Comparison of ENCODE assay signal across 22 mouse cellular contexts in genomic region chr14:59447981-59448380, GRCm38 (mm10). TPM values are rescaled to one million over a fixed set of nuclear protein-coding genes. Genes with fewer than 3 reads are reported as not detected.
DNase-seq lines count a peak whose midpoint lies in the region; ATAC-seq and TF ChIP-seq lines count a peak whose summit lies in the region.
"Had no signal": no experiment of that assay in that cellular context is flagged by ENCODE, and none has a peak within 500 bp of the region (broad histone marks: within the 10 kb centered on the region; RNA-seq: fewer than 3 reads in every experiment).

No protein-coding gene starts in this region.

- no peak for TF ChIP-seq EP300 in heart, postnatal 0 days (IDR thresholded peaks at IDR 0.05; ENCODE audit: low read depth)

- H3K9me3 ChIP-seq in heart, postnatal 0 days (replicated peaks; ENCODE audit: control insufficient read depth, low read length), result no peaks in the 10 kb centered on the region; the same call in 1 of the 2 replicates
- H3K9me3 ChIP-seq: forebrain, embryonic 15.5 days; midbrain, embryonic 10.5 days had no signal

- H3K27ac ChIP-seq in heart, postnatal 0 days (ENCODE audit: low read depth), result no peak overlapping the region
- H3K27ac ChIP-seq: forebrain, embryonic 15.5 days; hindbrain, embryonic 14.5 days; limb, embryonic 15.5 days; midbrain, embryonic 10.5 days had no signal

- H3K27me3 ChIP-seq in heart, postnatal 0 days (ENCODE audit: control insufficient read depth, insufficient read depth, low read length), result no peaks in the 10 kb centered on the region
- H3K27me3 ChIP-seq: CH12.LX; forebrain, embryonic 15.5 days; limb, embryonic 15.5 days had no signal

- H3K4me1 ChIP-seq in heart, postnatal 0 days (ENCODE audit: control insufficient read depth, insufficient read depth), result peaks cover 9% of the 10 kb centered on the region; the same call in 1 of the 2 replicates
- H3K4me1 ChIP-seq: forebrain, embryonic 15.5 days; limb, embryonic 15.5 days; midbrain, embryonic 10.5 days had no signal

- peak; percentile 41; the same call in 1 of the 2 replicates for ATAC-seq in heart, postnatal 0 days (ENCODE audit: insufficient read depth, low read depth)
- ATAC-seq: forebrain, embryonic 15.5 days had no signal

- no peak for TF ChIP-seq CTCF in heart, postnatal 0 days (IDR thresholded peaks at IDR 0.05; ENCODE audit: low read depth)

- DNase-seq in heart, postnatal 0 days (ENCODE audit: low spot score), result no peak
- no peak for DNase-seq in heart, adult 11 months
- DNase-seq in kidney, postnatal 10 days, result peak; percentile 29
- no peak for DNase-seq in kidney, postnatal 4 days
- peak; percentile 11 for DNase-seq in lung, postnatal 14 days
- no peak for DNase-seq in lung, postnatal 4 days
- no peak for DNase-seq in cerebellum, postnatal 14 days
- no peak for DNase-seq in spleen, postnatal 10 days (ENCODE audit: low spot score in 2 of 2)
- DNase-seq: adrenal gland, postnatal 36 days; cerebellum, adult 8-10 months; gastrocnemius, postnatal 25 days; layer of hippocampus, postnatal 36 days; right cerebral cortex, postnatal 14 days; spleen, adult 18-20 months; thymus, postnatal 4 days had no signal

- no peaks in the 10 kb centered on the region for H3K36me3 ChIP-seq in heart, postnatal 0 days (replicated peaks; ENCODE audit: control insufficient read depth, insufficient read depth, low read length)
- H3K36me3 ChIP-seq: forebrain, embryonic 15.5 days; limb, embryonic 15.5 days had no signal

- no peak overlapping the region for H3K9ac ChIP-seq in heart, postnatal 0 days (replicated peaks; ENCODE audit: low read depth, low read length)
- H3K9ac ChIP-seq: forebrain, embryonic 15.5 days; hindbrain, embryonic 14.5 days; limb, embryonic 15.5 days had no signal

- H3K4me2 ChIP-seq in heart, postnatal 0 days (ENCODE audit: low read depth, low read length), result no peak overlapping the region
- H3K4me2 ChIP-seq: forebrain, embryonic 15.5 days; hindbrain, embryonic 14.5 days; limb, embryonic 15.5 days had no signal

- no peak overlapping the region for H3K4me3 ChIP-seq in heart, postnatal 0 days (ENCODE audit: low read depth, low read length)
- H3K4me3 ChIP-seq: erythroblast, embryonic 14.5 days; forebrain, embryonic 15.5 days; limb, embryonic 15.5 days; midbrain, embryonic 10.5 days had no signal

RNA-seq across cellular contexts. Expression of gene Cab39l, which starts 7.2 kb away (rescaled TPM):
- 7.1 and 12.3 TPM in 2 replicates for total RNA-seq in heart, postnatal 0 days (2014; rRNA removed; ENCODE audit: low replicate concordance)
- 12.9 and 15.0 TPM in 2 replicates for polyA plus RNA-seq in heart, postnatal 0 days (2015; fragmentation: Nextera tagmentation; extraction: Ambion mirVana)

RNA-seq across cellular contexts. Expression of gene Setdb2, which starts 7.3 kb away (rescaled TPM):
- total RNA-seq in heart, postnatal 0 days (2014; rRNA removed; ENCODE audit: low replicate concordance), result 0.23 and 3.7 TPM in 2 replicates
- polyA plus RNA-seq in heart, postnatal 0 days (2015; fragmentation: Nextera tagmentation; extraction: Ambion mirVana), result 4.7 and 4.9 TPM in 2 replicates

RNA-seq across cellular contexts. Expression of gene Phf11c, which starts 52.8 kb away (rescaled TPM):
- 0.46 TPM in 1 of 2 replicates, not detected in the other for total RNA-seq in heart, postnatal 0 days (2014; rRNA removed; ENCODE audit: low replicate concordance)
- polyA plus RNA-seq in heart, postnatal 0 days (2015; fragmentation: Nextera tagmentation; extraction: Ambion mirVana), result 0.15 and 0.18 TPM in 2 replicates
- total RNA-seq: midbrain, postnatal 0 days had no signal

Comparison
In these comparisons a context has a peak if more than half of its experiments do, and no peak if none do; other contexts are left out.
1. DNase-seq: peak in kidney, postnatal 10 days (single experiment) and lung, postnatal 14 days (single experiment); none in heart, postnatal 0 days (single experiment), heart, adult 11 months (single experiment), kidney, postnatal 4 days (0 of 2), lung, postnatal 4 days (0 of 2), cerebellum, postnatal 14 days (0 of 2) and spleen, postnatal 10 days (0 of 2).